Mouse (Mus musculus) olfactory bulb, adult 2 months (tissue): ENCODE measurements at regions not wholly inside any gene's neighbourhood (a gene's known extent, or its start where the extent isn't known, plus 50 kb on each side); places are given as distances from the start of the nearest gene placed in this dataset.

Source experiments
- CTCF ChIP-seq: fragments of 200-500 bp; IDR thresholded peaks from 2 replicates; pipeline ENCODE4 v1.5.1; 2012; ENCODE audit warnings: low read depth, mild to moderate bottlenecking, low read length, moderate library complexity; ENCODE audit not compliant: insufficient read depth
- POLR2A ChIP-seq: fragments of 200-500 bp; IDR thresholded peaks from 2 replicates; pipeline ENCODE4 v1.6.1; 2012; ENCODE audit warnings: mild to moderate bottlenecking, low read depth, low read length, moderate library complexity; ENCODE audit not compliant: insufficient read depth

- no peak for TF ChIP-seq POLR2A
- no peak for TF ChIP-seq CTCF
These were observed 56.4 kb upstream of the Syt6 start for GRCm38 (mm10) chr3:103518624-103519023.
